Comparison of ENCODE assay signal across 25 mouse cellular contexts in genomic region chr13:45251068-45251467, GRCm38 (mm10).
"Had no signal": no experiment of that assay in that cellular context is flagged by ENCODE, and none has a peak within 500 bp of the region (broad histone marks: within the 10 kb centered on the region; RNA-seq: fewer than 3 reads in every experiment).

No protein-coding gene starts in this region.

- ATAC-seq: liver, postnatal 0 days; lung, postnatal 0 days; midbrain, embryonic 16.5 days had no signal

- H3K27ac ChIP-seq: liver, embryonic 13.5 days; liver, embryonic 15.5 days; lung, embryonic 15.5 days; macrophage; midbrain, embryonic 10.5 days; midbrain, embryonic 12.5 days; neural tube, embryonic 13.5 days; neural tube, embryonic 15.5 days had no signal

- H3K9me3 ChIP-seq: liver, embryonic 13.5 days; liver, embryonic 15.5 days; lung, embryonic 15.5 days; megakaryocyte, embryonic 14.5 days; midbrain, embryonic 10.5 days; midbrain, embryonic 12.5 days; neural tube, embryonic 13.5 days; neural tube, embryonic 15.5 days had no signal

- DNase-seq: liver, embryonic 13.5 days; liver, postnatal 0 days; lung, adult 2 months; lung, postnatal 14 days; lung, postnatal 36 days; midbrain, embryonic 14.5 days; retina, postnatal 1 day; right cerebral cortex, adult 18-20 months; right cerebral cortex, postnatal 25 days; right cerebral cortex, postnatal 4 days; spleen, adult 18-20 months; thymus, adult 18-20 months; thymus, postnatal 14 days; thymus, postnatal 36 days had no signal

- H3K36me3 ChIP-seq: liver, embryonic 13.5 days; liver, embryonic 15.5 days; lung, embryonic 15.5 days; midbrain, embryonic 10.5 days; midbrain, embryonic 12.5 days; neural tube, embryonic 13.5 days; neural tube, embryonic 15.5 days had no signal

- H3K9ac ChIP-seq: liver, embryonic 13.5 days; liver, embryonic 15.5 days; liver, postnatal 0 days; lung, embryonic 15.5 days; midbrain, embryonic 12.5 days; neural tube, embryonic 13.5 days; neural tube, embryonic 15.5 days had no signal

- H3K4me2 ChIP-seq: liver, embryonic 13.5 days; liver, embryonic 15.5 days; lung, embryonic 15.5 days; midbrain, embryonic 12.5 days; neural tube, embryonic 13.5 days; neural tube, embryonic 15.5 days had no signal

- H3K4me1 ChIP-seq: liver, embryonic 13.5 days; liver, embryonic 15.5 days; lung, embryonic 15.5 days; megakaryocyte, embryonic 14.5 days had no signal

- H3K4me3 ChIP-seq: liver, embryonic 13.5 days; liver, embryonic 15.5 days; lung, embryonic 15.5 days; megakaryocyte, embryonic 14.5 days; midbrain, embryonic 10.5 days; midbrain, embryonic 12.5 days; myocyte; neural tube, embryonic 13.5 days; neural tube, embryonic 15.5 days had no signal

- H3K27me3 ChIP-seq: lung, embryonic 15.5 days; midbrain, embryonic 12.5 days; neural tube, embryonic 15.5 days had no signal
